ENCODE assay signal across 19 mouse cellular contexts in the genomic region with DNA sequence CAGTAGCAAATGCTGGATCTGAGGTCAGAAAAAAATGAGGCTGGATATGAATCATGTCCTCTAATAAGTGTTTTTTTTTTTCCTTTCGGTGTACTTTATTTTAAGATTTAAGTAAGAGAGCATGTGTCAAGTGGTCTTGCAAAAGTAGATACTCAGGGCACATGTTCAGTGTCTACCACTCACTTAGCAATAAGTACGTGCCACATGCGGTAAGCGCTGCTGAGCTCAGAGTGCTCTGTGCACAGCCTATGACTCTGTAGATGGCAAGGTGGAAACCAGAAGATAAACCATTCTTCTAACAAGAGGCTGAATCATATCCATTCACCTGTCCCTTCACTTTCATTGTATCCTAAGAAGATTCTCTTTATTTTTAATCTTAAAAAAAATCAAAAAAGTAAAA. TPM values are rescaled to one million over a fixed set of nuclear protein-coding genes. Genes with fewer than 3 reads are reported as not detected.
DNase-seq lines count a peak whose midpoint lies in the region; ATAC-seq and TF ChIP-seq lines count a peak whose summit lies in the region.
"Had no signal": no experiment of that assay in that cellular context is flagged by ENCODE, and none has a peak within 500 bp of the region (broad histone marks: within the 10 kb centered on the region; RNA-seq: fewer than 3 reads in every experiment).

No protein-coding gene starts in this region.

- no peaks in the 10 kb centered on the region for H3K9me3 ChIP-seq in embryonic facial prominence, embryonic 12.5 days
- no peaks in the 10 kb centered on the region for H3K9me3 ChIP-seq in embryonic facial prominence, embryonic 10.5 days
- H3K9me3 ChIP-seq in midbrain, embryonic 16.5 days (replicated peaks; ENCODE audit: control insufficient read depth, low read length, poor library complexity, severe bottlenecking) = no peaks in the 10 kb centered on the region
- H3K9me3 ChIP-seq: limb, embryonic 15.5 days had no signal

- H3K4me1 ChIP-seq in embryonic facial prominence, embryonic 12.5 days = peaks cover 9% of the 10 kb centered on the region; the same call in 1 of the 2 replicates
- H3K4me1 ChIP-seq in embryonic facial prominence, embryonic 10.5 days = peaks cover 13% of the 10 kb centered on the region
- peaks cover 3% of the 10 kb centered on the region; the same call in 1 of the 2 replicates for H3K4me1 ChIP-seq in cortical plate, adult 2 months (ENCODE audit: control insufficient read depth, insufficient read depth, low read length)
- H3K4me1 ChIP-seq in midbrain, embryonic 16.5 days (ENCODE audit: control insufficient read depth, insufficient read depth, low read length) = peaks cover 8% of the 10 kb centered on the region; the same call in 1 of the 2 replicates

- 0 out of 2 replicates have a peak overlapping the region, but pooled peaks have one; percentile 45 for H3K4me3 ChIP-seq in embryonic facial prominence, embryonic 12.5 days
- H3K4me3 ChIP-seq in embryonic facial prominence, embryonic 10.5 days = no peak overlapping the region
- peak overlapping the region; percentile 56; the same call in 1 of the 2 replicates for H3K4me3 ChIP-seq in layer of hippocampus, adult 2 months
- peak overlapping the region; percentile 32; the same call in 1 of the 2 replicates for H3K4me3 ChIP-seq in cortical plate, adult 2 months (ENCODE audit: insufficient read depth, low read length)
- peak overlapping the region; percentile 54 for H3K4me3 ChIP-seq in midbrain, embryonic 16.5 days (ENCODE audit: low read depth, low read length)
- H3K4me3 ChIP-seq: erythroblast, embryonic 14.5 days had no signal

- TF ChIP-seq POLR2A in cortical plate, adult 2 months (IDR thresholded peaks at IDR 0.05; ENCODE audit: extremely low read depth, insufficient read depth, low read length) = no peak

- no peak for ATAC-seq in embryonic facial prominence, embryonic 12.5 days (ENCODE audit: insufficient number of reproducible peaks, insufficient read depth, low FRiP score, low TSS enrichment)
- ATAC-seq in midbrain, embryonic 16.5 days = 0 out of 2 replicates have a peak, but pooled peaks have one; percentile 36
- ATAC-seq: intestine, embryonic 16.5 days; liver, postnatal 0 days had no signal

- peaks cover 15% of the 10 kb centered on the region for H3K27me3 ChIP-seq in embryonic facial prominence, embryonic 12.5 days
- peaks cover 47% of the 10 kb centered on the region for H3K27me3 ChIP-seq in embryonic facial prominence, embryonic 10.5 days (replicated peaks; ENCODE audit: low read depth, poor library complexity, severe bottlenecking)
- H3K27me3 ChIP-seq in midbrain, embryonic 16.5 days (ENCODE audit: control insufficient read depth, insufficient read depth, low read depth, low read length) = no peaks in the 10 kb centered on the region

- no peak overlapping the region for H3K9ac ChIP-seq in embryonic facial prominence, embryonic 12.5 days
- no peak overlapping the region for H3K9ac ChIP-seq in midbrain, embryonic 16.5 days (ENCODE audit: low read depth, low read length)
- H3K9ac ChIP-seq: limb, embryonic 15.5 days; liver, postnatal 0 days had no signal

- intact Hi-C loops in gastrocnemius, postnatal 14 days (cut with DNase I; ENCODE audit: low total_unique reads) = no loop called here

- no peak overlapping the region for H3K27ac ChIP-seq in embryonic facial prominence, embryonic 12.5 days
- no peak overlapping the region for H3K27ac ChIP-seq in embryonic facial prominence, embryonic 10.5 days (replicated peaks)
- no peak overlapping the region for H3K27ac ChIP-seq in layer of hippocampus, adult 2 months
- no peak overlapping the region for H3K27ac ChIP-seq in cortical plate, adult 2 months (ENCODE audit: insufficient read depth, low read length)
- H3K27ac ChIP-seq in midbrain, embryonic 16.5 days (ENCODE audit: low read length) = no peak overlapping the region
- H3K27ac ChIP-seq: kidney, postnatal 0 days; limb, embryonic 15.5 days had no signal

- WGBS in embryonic facial prominence, embryonic 12.5 days = 86% methylated on average over 4 of the region's 4 CpGs
- 84% methylated on average over 4 of the region's 4 CpGs for WGBS in embryonic facial prominence, embryonic 10.5 days
- 78% methylated on average over 4 of the region's 4 CpGs for WGBS in midbrain, embryonic 16.5 days

- no peaks in the 10 kb centered on the region for H3K36me3 ChIP-seq in embryonic facial prominence, embryonic 12.5 days
- H3K36me3 ChIP-seq in embryonic facial prominence, embryonic 10.5 days (replicated peaks) = no peaks in the 10 kb centered on the region
- no peaks in the 10 kb centered on the region for H3K36me3 ChIP-seq in midbrain, embryonic 16.5 days (ENCODE audit: control insufficient read depth, insufficient read depth, low read length)
- H3K36me3 ChIP-seq: limb, embryonic 15.5 days had no signal

- TF ChIP-seq CTCF in layer of hippocampus, adult 2 months (conservative IDR thresholded peaks at IDR 0.05) = no peak
- TF ChIP-seq CTCF in cortical plate, adult 2 months (IDR thresholded peaks at IDR 0.05; ENCODE audit: extremely low read depth, insufficient read depth, low read length) = no peak

- H3K4me2 ChIP-seq in embryonic facial prominence, embryonic 12.5 days (replicated peaks) = no peak overlapping the region
- H3K4me2 ChIP-seq in midbrain, embryonic 16.5 days (ENCODE audit: low read length) = peak overlapping the region; percentile 75

- DNase-seq in embryonic facial prominence, embryonic 10.5 days (ENCODE audit: low spot score) = no peak
- DNase-seq in layer of hippocampus, adult 2 months (ENCODE audit: low spot score in 2 of 2) = no peak
- no peak for DNase-seq in layer of hippocampus, postnatal 14 days (ENCODE audit: low spot score in 2 of 2)
- no peak for DNase-seq in c-Kit-positive CD71-positive TER-119-positive erythroid progenitor cells, embryonic 14.5 days (ENCODE audit: low spot score)
- DNase-seq in gastrocnemius, postnatal 14 days = no peak
- DNase-seq: adrenal gland, postnatal 14 days; cerebellum, adult 9-11 months; heart, adult 11 months; heart, postnatal 14 days; liver, postnatal 0 days; right cerebral cortex, postnatal 4 days had no signal

RNA-seq across cellular contexts. Expression of a gene that starts 2.1 kb away (rescaled TPM):
- polyA plus RNA-seq in embryonic facial prominence, embryonic 12.5 days (2016; fragmentation: Nextera tagmentation; extraction: Ambion mirVana) = 1.3 and 1.9 TPM in 2 replicates
- 0.31 and 0.60 TPM in 2 replicates for polyA plus RNA-seq in embryonic facial prominence, embryonic 10.5 days (2016; fragmentation: Nextera tagmentation; extraction: Ambion mirVana)
- total RNA-seq in layer of hippocampus, adult 2 months (2021) = 1 to 10 TPM; 3.5 to 3.6 TPM
- total RNA-seq in layer of hippocampus, postnatal 14 days (2021) = 1 to 10 TPM; 3.8 to 4.5 TPM
- 1.2 and 1.3 TPM in 2 replicates for polyA plus RNA-seq in cortical plate, adult 2 months (2012; rRNA removed)
- polyA plus RNA-seq in midbrain, embryonic 16.5 days (2015; fragmentation: Nextera tagmentation; extraction: Ambion mirVana) = 11.5 and 12.5 TPM in 2 replicates
- total RNA-seq in gastrocnemius, postnatal 14 days (2021) = not detected
- total RNA-seq: heart, postnatal 14 days had no signal
- polyA plus RNA-seq: erythroblast, embryonic 14.5 days; intestine, embryonic 16.5 days; thymus, postnatal 0 days had no signal
